Mouse (Mus musculus): ENCODE measurements around the gene Gm6358. TPM values are rescaled to one million over a fixed set of nuclear protein-coding genes. Genes with fewer than 3 reads are reported as not detected.
"Not testable (repeated sequence)": the region's sequence is repeated elsewhere in the genome, so short reads cannot be mapped to it uniquely, and the experiment has no call there.

Gm6358 gene
- not detected in 2 replicates for total RNA-seq (2017)

DNA sequence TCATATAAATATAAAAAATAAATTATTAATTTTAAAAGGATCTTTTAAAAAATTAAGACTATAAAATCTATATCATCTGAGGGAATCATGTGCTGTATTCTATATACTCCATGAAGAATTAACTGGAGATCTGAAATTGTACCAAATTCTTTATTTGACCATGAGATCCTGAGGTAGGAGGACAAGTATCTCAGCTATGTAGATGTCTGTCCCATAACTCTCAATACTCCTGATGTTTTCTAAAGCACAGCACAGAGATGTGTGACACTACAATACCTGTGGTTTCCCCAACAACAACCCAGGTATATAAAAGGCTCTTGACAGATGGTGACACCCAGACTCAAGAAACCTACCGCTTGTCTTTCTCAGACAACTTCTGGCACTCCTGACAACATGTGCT lies at the start of gene Gm6358:
Gm6358 (plus strand) TSS at position 301 of the 400 bp plus-strand sequence.
- ATAC-seq (ENCODE audit: extremely low read depth, insufficient number of reproducible peaks, low FRiP score, poor library complexity, severe bottlenecking) = no peak

DNA sequence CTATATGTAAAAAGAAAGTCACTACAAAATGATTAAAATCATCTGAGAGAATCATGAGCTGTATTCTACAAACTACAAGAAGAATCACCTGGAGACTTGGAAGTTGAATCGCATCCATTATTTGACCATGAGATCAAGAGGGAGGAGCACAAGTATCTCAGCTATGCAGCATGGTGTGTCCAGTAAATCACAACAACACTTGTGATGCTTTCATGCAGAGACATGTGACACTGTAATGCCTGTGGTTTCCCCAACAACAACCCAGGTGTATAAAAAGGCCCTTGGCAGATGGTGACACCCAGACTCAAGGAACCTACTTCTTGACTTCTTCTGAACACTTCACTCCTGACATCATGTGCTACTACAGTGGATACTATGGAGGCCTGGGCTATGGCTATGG lies 10.1 kb downstream of the Gm6358 start, which contains the start of gene Gm10061:
Gm10061 (plus strand) TSS at position 301 of the 400 bp plus-strand sequence.
- ATAC-seq (ENCODE audit: extremely low read depth, insufficient number of reproducible peaks, low FRiP score, poor library complexity, severe bottlenecking) = no peak

DNA sequence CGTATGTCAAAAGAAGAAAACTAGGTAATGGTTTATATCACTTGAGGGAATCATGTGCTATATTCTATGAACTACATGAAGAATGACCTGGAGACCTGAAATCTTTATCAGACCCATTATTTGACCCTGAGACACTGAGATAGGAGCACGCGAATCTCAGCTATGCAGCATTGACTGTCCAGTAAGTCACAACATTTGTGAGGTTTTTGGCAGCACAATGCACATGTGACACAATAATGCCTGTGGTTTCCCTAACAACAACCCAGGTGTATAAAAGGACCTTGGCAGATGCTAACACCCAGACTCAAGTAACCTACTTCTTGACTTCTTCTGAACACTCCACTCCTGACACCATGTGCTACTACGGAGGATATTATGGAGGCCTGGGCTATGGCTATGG lies 17.0 kb downstream of the Gm6358 start, which contains the start of gene Gm9789:
Gm9789 (plus strand) TSS at position 301 of the 400 bp plus-strand sequence.
- ATAC-seq (ENCODE audit: extremely low read depth, insufficient number of reproducible peaks, low FRiP score, poor library complexity, severe bottlenecking) = no peak

DNA sequence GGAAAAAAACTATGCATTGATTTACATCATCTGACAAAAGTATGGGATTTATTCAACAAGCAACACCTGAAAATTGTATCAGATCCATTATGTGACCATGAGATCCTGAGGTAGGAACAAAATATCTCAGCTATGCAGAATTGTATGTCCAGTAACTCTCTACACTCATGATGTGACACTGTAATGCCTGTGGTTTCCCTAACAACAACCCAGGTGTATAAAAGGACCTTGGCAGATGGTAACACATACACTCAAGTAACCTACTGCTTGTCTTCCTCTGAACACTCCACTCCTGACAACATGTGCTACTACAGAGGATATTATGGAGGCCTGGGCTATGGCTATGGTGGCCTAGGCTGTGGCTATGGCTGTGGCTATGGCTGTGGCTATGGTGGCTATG lies 28.5 kb downstream of the Gm6358 start, which contains the start of gene Gm7735:
Gm7735 (plus strand) TSS at position 301 of the 400 bp plus-strand sequence.
- ATAC-seq (ENCODE audit: extremely low read depth, insufficient number of reproducible peaks, low FRiP score, poor library complexity, severe bottlenecking) = not testable (repeated sequence)

DNA sequence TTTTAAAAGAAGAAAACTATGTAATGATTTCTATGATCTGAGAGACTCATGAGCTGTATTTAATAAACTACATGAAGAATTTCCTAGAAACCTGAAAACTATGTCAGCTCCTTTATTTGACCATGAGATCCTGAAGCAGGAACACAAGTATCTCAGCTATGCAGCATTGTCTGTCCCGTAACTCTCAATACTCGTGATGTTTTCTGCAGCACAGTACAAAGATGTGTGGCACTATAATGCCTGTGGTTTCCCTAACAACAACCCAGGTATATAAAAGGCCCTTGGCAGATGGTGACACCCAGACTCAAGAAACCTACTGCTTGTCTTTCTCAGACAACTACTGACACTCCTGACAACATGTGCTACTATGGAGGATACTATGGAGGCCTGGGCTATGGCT lies 33.8 kb downstream of the Gm6358 start, which contains the start of gene 1110057P08Rik:
1110057P08Rik (plus strand) TSS at position 301 of the 400 bp plus-strand sequence.
- ATAC-seq (ENCODE audit: extremely low read depth, insufficient number of reproducible peaks, low FRiP score, poor library complexity, severe bottlenecking) = no peak

DNA sequence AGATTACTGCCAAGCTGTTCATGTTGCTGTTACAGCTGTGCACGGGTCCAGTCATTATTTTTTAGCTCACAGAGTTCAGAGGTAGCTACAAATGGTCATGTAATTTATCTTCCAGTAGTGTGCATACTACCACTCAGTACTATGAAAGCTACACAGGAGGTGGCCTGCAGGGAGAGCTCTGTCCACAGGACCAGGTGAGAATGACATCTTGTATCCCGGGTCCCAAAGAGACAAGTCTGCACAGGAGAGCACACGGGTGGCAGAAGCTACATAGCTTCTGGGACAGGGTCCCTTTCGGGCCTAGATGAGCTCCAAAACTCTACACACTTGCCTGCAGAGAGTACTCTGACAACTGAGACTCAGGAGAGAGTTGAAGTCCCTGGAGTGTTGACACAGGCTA lies 48.0 kb downstream of the Gm6358 start:
- no peak for ATAC-seq (ENCODE audit: extremely low read depth, insufficient number of reproducible peaks, low FRiP score, poor library complexity, severe bottlenecking)

Other genes starting within 250 kb of the Gm6358 start
- not detected in 2 replicates for gene Krtap19-5, start 244.4 kb upstream of the Gm6358 start, total RNA-seq (2017)
- gene Krtap19-9b, start 208.6 kb upstream of the Gm6358 start, total RNA-seq (2017) = not detected in 2 replicates
- not detected in 2 replicates for gene Krtap16-3, start 178.0 kb upstream of the Gm6358 start, total RNA-seq (2017)
- not detected in 2 replicates for gene Krtap22-2, start 130.1 kb upstream of the Gm6358 start, total RNA-seq (2017)
- not detected in 2 replicates for gene Gm10229, start 125.6 kb upstream of the Gm6358 start, total RNA-seq (2017)
- gene Krtap6-1, start 109.2 kb upstream of the Gm6358 start, total RNA-seq (2017) = not detected in 2 replicates
- gene Gm10228, start 99.4 kb upstream of the Gm6358 start, total RNA-seq (2017) = not detected in 2 replicates
- gene Krtap6-5, start 93.0 kb upstream of the Gm6358 start, total RNA-seq (2017) = not detected in 2 replicates
- not detected in 2 replicates for gene 1110025L11Rik, start 76.8 kb upstream of the Gm6358 start, total RNA-seq (2017)
- not detected in 2 replicates for gene Krtap6-3, start 56.8 kb upstream of the Gm6358 start, total RNA-seq (2017)
- not detected in 2 replicates for gene Gm10061, start 10.2 kb downstream of the Gm6358 start, total RNA-seq (2017)
- gene Gm9789, start 17.1 kb downstream of the Gm6358 start, total RNA-seq (2017) = not detected in 2 replicates
- gene Gm7735, start 28.6 kb downstream of the Gm6358 start, total RNA-seq (2017) = not detected in 2 replicates
- gene 1110057P08Rik, start 33.9 kb downstream of the Gm6358 start, total RNA-seq (2017) = not detected in 2 replicates
- gene Krtap20-2, start 65.0 kb downstream of the Gm6358 start, total RNA-seq (2017) = not detected in 2 replicates